Mouse (Mus musculus): Measurements from ENCODE around the gene Lman2.

DNA sequence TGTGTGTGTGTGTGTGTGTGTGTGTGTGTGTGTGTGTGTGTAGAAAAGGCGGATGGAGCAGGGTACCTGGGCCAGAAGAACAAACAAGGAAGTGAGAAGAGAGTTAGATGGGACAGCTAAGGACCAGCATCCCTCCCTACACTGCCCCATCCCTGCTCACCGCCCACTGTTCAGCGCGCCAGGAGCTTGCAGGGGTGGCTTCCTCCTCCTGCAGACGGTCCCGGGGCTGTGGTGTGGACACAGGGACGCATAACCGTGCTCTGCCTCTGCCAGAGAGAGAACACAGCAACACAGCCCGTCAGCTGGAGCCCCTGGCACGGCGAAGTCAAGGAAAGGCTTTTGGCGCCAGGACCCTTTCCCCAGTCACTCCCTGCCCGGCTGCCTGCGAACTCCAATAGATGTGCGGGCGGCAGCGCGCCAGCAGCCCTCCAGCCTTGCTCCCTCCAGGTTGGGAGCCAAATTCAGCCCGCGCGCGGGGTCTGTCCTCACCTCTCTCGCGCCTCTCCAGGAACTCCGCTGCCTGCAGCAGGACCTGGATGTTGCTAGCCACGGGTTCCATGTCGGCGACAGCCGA is 33.4 kb downstream of the Lman2 start:
- no peak for TF ChIP-seq HCFC1 (IDR thresholded peaks at IDR 0.05; ENCODE audit: borderline replicate concordance, insufficient read depth, low read length)
- TF ChIP-seq ZNF384 (IDR thresholded peaks at IDR 0.05; ENCODE audit: low read depth, low read length): no peak
- TF ChIP-seq ZC3H11A (IDR thresholded peaks at IDR 0.05; ENCODE audit: borderline replicate concordance, low read depth, low read length): no peak
